Mouse (Mus musculus): ENCODE data around the gene Mndal. TPM values are rescaled to one million over a fixed set of nuclear protein-coding genes. Genes with fewer than 3 reads are reported as not detected.
"Not testable (repeated sequence)": the region's sequence is repeated elsewhere in the genome, so short reads cannot be mapped to it uniquely, and the experiment has no call there.

Gene Mndal
- polyA plus RNA-seq, 1 experiment from 2014 or later, result 15.9 TPM

DNA sequence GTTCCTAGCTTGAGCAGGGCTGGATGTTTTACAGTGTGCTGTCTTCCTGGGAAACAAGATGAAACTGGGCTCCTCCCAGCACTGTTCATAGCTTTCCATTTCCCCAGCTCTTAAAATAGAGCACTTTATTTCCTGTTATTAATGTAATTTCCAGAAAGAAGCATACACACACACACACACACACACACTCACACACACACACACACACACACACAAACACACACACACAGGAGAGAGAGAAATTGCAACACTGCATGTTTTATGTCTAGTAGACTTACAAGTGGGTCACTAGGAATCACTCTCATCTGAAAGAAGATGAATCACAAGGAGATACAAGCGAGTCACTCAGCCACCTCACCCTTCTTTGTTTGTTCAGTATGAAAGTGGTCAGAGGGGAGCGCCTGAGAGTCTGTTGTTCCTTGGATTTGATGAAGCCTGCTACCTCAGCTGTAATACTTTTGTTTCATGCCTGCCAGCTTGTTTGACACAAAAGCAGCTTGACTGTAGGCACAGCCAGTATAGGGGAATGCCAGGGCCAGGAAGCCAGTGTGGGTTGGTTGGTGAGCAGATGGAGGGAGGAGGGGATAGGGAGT is 139.5 kb downstream of the Mndal start:
- H3K4me3 ChIP-seq (replicated peaks; ENCODE audit: low read depth, low read length); H3K27me3 ChIP-seq (ENCODE audit: insufficient read depth, low read length); H3K9me3 ChIP-seq (replicated peaks; ENCODE audit: low read length); H3K4me1 ChIP-seq (replicated peaks; ENCODE audit: insufficient read depth, low read length); ATAC-seq (replicated peaks; ENCODE audit: low FRiP score, low read depth); H3K27ac ChIP-seq; H3K36me3 ChIP-seq (ENCODE audit: insufficient read depth, low read length); H3K4me2 ChIP-seq (ENCODE audit: low read length); H3K9ac ChIP-seq (ENCODE audit: low read depth, low read length): not testable (repeated sequence)
- 50% methylated on average over 2 of the region's 2 CpGs for WGBS
- DNase-seq (ENCODE audit: low spot score), result peak; percentile 16

DNA sequence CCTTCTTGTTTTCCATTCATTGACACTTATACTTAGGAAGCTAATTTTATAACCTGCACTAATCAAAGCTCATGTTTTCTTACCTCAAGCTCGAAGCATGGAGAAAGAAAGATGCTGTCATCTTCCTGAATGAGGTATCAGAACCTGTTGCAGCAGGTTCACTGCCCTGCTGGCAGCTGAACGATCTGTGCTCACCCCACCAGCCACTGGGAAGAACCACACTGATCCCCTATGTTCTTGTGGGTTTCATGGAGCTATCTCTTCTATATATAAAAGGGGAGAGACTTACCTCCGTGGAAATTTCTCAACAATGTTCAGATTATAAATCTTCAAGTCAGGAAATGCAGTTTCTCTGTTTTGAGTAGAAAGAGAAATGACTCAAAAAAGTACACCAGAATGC is 140.1 kb downstream of the Mndal start:
- H3K4me3 ChIP-seq (replicated peaks; ENCODE audit: low read depth, low read length); H3K9ac ChIP-seq (ENCODE audit: low read depth, low read length); H3K27me3 ChIP-seq (ENCODE audit: insufficient read depth, low read length); ATAC-seq (replicated peaks; ENCODE audit: low FRiP score, low read depth); H3K9me3 ChIP-seq (replicated peaks; ENCODE audit: low read length); H3K4me1 ChIP-seq (replicated peaks; ENCODE audit: insufficient read depth, low read length); H3K36me3 ChIP-seq (ENCODE audit: insufficient read depth, low read length); DNase-seq (ENCODE audit: low spot score): not testable (repeated sequence)
- 44% methylated on average over 3 of the region's 3 CpGs for WGBS
- Histone ChIP-seq H3K4me2 (ENCODE audit: low read length) (peak overlapping the region; percentile 23; the same call in 1 of the 2 replicates), H3K27ac (0 out of 2 replicates have a peak overlapping the region, but pooled peaks have one; percentile 13)

DNA sequence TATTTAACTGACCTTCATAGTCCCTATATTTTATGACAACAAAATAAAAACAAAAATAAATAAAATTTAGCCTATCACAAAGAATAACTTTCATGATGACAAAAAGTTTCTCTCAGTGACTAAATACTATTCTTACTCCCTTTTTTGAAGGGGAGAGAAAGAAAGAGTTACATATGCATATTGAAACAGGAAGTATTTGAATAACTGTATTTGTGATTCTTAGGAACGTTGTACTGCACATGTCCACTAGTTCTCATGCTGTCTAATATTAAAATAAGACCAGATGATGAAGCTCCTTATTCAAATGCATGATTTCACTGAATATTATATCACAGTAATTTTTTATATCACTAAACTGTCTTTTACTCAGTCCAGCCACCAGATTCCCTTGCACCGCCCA is 140.5 kb downstream of the Mndal start:
- not testable (repeated sequence) for H3K4me3 ChIP-seq (replicated peaks; ENCODE audit: low read depth, low read length); H3K9ac ChIP-seq (ENCODE audit: low read depth, low read length); ATAC-seq (replicated peaks; ENCODE audit: low FRiP score, low read depth); H3K36me3 ChIP-seq (ENCODE audit: insufficient read depth, low read length); H3K9me3 ChIP-seq (replicated peaks; ENCODE audit: low read length); H3K27me3 ChIP-seq (ENCODE audit: insufficient read depth, low read length); DNase-seq (ENCODE audit: low spot score); H3K27ac ChIP-seq; H3K4me1 ChIP-seq (replicated peaks; ENCODE audit: insufficient read depth, low read length)
- H3K4me2 ChIP-seq (ENCODE audit: low read length), result peak overlapping the region; percentile 23; the same call in 1 of the 2 replicates
- WGBS, result 78% methylated on average over 2 of the region's 2 CpGs

Other genes starting within 250 kb of the Mndal start
- 0.97 and 1.1 TPM in 2 replicates for gene Ifi207, start 200.7 kb downstream of the Mndal start, polyA plus RNA-seq (2015; fragmentation: Nextera tagmentation; extraction: Ambion mirVana)
- 2.3 and 2.6 TPM in 2 replicates for gene Ifi204, start 175.5 kb downstream of the Mndal start, polyA plus RNA-seq (2015; fragmentation: Nextera tagmentation; extraction: Ambion mirVana)
- 1.4 and 1.9 TPM in 2 replicates for gene Ifi211, start 29.4 kb downstream of the Mndal start, polyA plus RNA-seq (2015; fragmentation: Nextera tagmentation; extraction: Ambion mirVana)
- gene Ifi203, start 181 bp upstream of the Mndal start, polyA plus RNA-seq (2015; fragmentation: Nextera tagmentation; extraction: Ambion mirVana), result 7.7 TPM in 2 replicates
- gene Ifi202b, start 40.3 kb upstream of the Mndal start, polyA plus RNA-seq (2015; fragmentation: Nextera tagmentation; extraction: Ambion mirVana), result not detected in 2 replicates
- gene Ifi205, start 89.3 kb upstream of the Mndal start, polyA plus RNA-seq (2015; fragmentation: Nextera tagmentation; extraction: Ambion mirVana), result 0.24 and 0.48 TPM in 2 replicates
- gene Olfr433, start 98.2 kb upstream of the Mndal start, polyA plus RNA-seq (2015; fragmentation: Nextera tagmentation; extraction: Ambion mirVana), result not detected in 2 replicates
- gene Olfr432, start 106.7 kb upstream of the Mndal start, polyA plus RNA-seq (2015; fragmentation: Nextera tagmentation; extraction: Ambion mirVana), result not detected in 2 replicates
- not detected in 2 replicates for gene Olfr430, start 124.1 kb upstream of the Mndal start, polyA plus RNA-seq (2015; fragmentation: Nextera tagmentation; extraction: Ambion mirVana)
- gene Olfr429, start 141.8 kb upstream of the Mndal start, polyA plus RNA-seq (2015; fragmentation: Nextera tagmentation; extraction: Ambion mirVana), result not detected in 2 replicates
- not detected in 2 replicates for gene Olfr427, start 154.4 kb upstream of the Mndal start, polyA plus RNA-seq (2015; fragmentation: Nextera tagmentation; extraction: Ambion mirVana)
- gene Olfr231, start 178.7 kb upstream of the Mndal start, polyA plus RNA-seq (2015; fragmentation: Nextera tagmentation; extraction: Ambion mirVana), result not detected in 2 replicates
- not detected in 2 replicates for gene Olfr424, start 189.0 kb upstream of the Mndal start, polyA plus RNA-seq (2015; fragmentation: Nextera tagmentation; extraction: Ambion mirVana)
- not detected in 2 replicates for gene Olfr420, start 213.1 kb upstream of the Mndal start, polyA plus RNA-seq (2015; fragmentation: Nextera tagmentation; extraction: Ambion mirVana)
- 0.08 and 0.12 TPM in 2 replicates for gene Spta1, start 230.3 kb upstream of the Mndal start, polyA plus RNA-seq (2015; fragmentation: Nextera tagmentation; extraction: Ambion mirVana)